Mouse (Mus musculus) pancreas, adult 10 weeks (tissue): ENCODE results near the gene Tmem258. TPM values are rescaled to one million over a fixed set of nuclear protein-coding genes. Genes with fewer than 3 reads are reported as not detected.

Experiments used
- polyA plus RNA-seq: library from polyadenylated mRNA; stranded (reverse); fragments of 350-450 nt; fragmentation: Illumina TruSeq; extraction: RNeasy Lipid Tissue Mini Kit (QIAGEN cat#74804); gene quantifications from one replicate; pipeline ENCODE4 v1.2.3, GENCODE M21; 2015; ENCODE audit warnings: low read depth, low replicate concordance; ENCODE audit not compliant: insufficient read depth

Gene Tmem258
- 69.5 TPM for polyA plus RNA-seq

GRCm38 (mm10) chr19:10203848-10204615 lies at the start of gene Tmem258, which contains the start of gene Fen1:
Tmem258 (plus strand) TSS chr19:10204014.
Fen1 (minus strand) TSS chr19:10204169.

GRCm38 (mm10) chr19:10182670-10183298 lies 21.0 kb upstream of the Tmem258 start, which contains the start of gene Fads1:
Fads1 (plus strand) TSS chr19:10182888.

DNA sequence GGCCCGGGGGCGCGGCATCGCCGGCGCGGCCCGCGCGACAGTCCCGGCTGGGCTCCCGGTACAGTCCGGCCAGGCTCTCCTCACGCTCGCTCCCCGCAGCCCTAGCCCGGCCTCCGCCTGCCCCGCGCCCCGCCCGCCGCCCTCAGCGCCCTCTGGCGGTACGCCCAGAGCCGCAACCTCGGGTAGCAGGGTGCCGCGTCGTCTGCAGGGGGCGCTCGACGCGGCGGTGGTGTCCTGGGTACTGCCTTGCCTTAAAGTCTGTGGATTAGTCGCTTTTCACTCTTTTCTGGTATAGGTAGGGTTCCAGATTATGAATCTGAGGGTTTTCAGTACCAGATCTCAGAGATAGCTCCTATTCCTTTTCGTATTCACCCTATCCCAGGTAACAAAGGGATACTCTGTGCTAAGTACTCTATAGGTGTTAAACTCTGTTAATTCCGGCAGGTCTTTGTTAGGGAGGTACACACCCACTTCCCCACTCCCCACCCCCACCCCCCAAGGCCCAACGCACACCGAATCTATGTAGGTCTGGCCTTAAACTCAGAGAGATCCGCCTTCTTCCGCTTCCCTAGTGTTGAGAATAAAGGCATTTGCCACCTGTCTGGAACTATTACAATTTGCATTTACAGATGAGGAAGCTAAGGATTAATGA lies 37.0 kb downstream of the Tmem258 start, which contains the start of gene Myrf:
TSS of gene Myrf (minus strand) at position 95 of the 652 bp plus-strand sequence.

Other genes starting within 250 kb of the Tmem258 start
- 688 TPM for gene Fth1, start 223.4 kb upstream of the Tmem258 start, polyA plus RNA-seq
- not detected for gene Best1, start 202.4 kb upstream of the Tmem258 start, polyA plus RNA-seq
- gene Rab3il1, start 202.3 kb upstream of the Tmem258 start, polyA plus RNA-seq = 4.7 TPM
- gene Fads3, start 162.4 kb upstream of the Tmem258 start, polyA plus RNA-seq = 9.7 TPM
- gene Fads2, start 102.3 kb upstream of the Tmem258 start, polyA plus RNA-seq = 12.7 TPM
- 12.5 TPM for gene Fads1, start 21.1 kb upstream of the Tmem258 start, polyA plus RNA-seq
- gene Fen1, start 155 bp downstream of the Tmem258 start, polyA plus RNA-seq = 2.5 TPM
- gene Myrf, start 36.7 kb downstream of the Tmem258 start, polyA plus RNA-seq = 14.7 TPM
- 8.8 TPM for gene Dagla, start 100.9 kb downstream of the Tmem258 start, polyA plus RNA-seq
- gene Syt7, start 185.1 kb downstream of the Tmem258 start, polyA plus RNA-seq = 5.5 TPM